Mouse (Mus musculus) limb, embryonic 11.5 days (tissue): ENCODE results near the gene Gm20908. TPM values are rescaled to one million over a fixed set of nuclear protein-coding genes. Genes with fewer than 3 reads are reported as not detected.
"Not testable (repeated sequence)": the region's sequence is repeated elsewhere in the genome, so short reads cannot be mapped to it uniquely, and the experiment has no call there.

ENCODE experiments used
- ATAC-seq: fragments of 200-750 bp; cut with Nextera tagmentation; 2 replicates; pipeline ENCODE4 v1.8.0; 2017; ENCODE audit warnings: low read depth; ENCODE audit not compliant: insufficient number of reproducible peaks, low FRiP score, low TSS enrichment
- DNase-seq: peaks from one replicate; pipeline ENCODE4 v3.0.0-alpha.2; 2015; ENCODE audit warnings: low spot score
- H3K27ac ChIP-seq: fragments of 300-500 bp; sonication (generic); replicated peaks from 2 replicates; pipeline ENCODE4 v1.5.1; 2014; ENCODE audit warnings: low read depth, mild to moderate bottlenecking, low read length
- H3K27me3 ChIP-seq: fragments of 300-500 bp; sonication (generic); 2 replicates; pipeline ENCODE4 v1.6.1; 2014; ENCODE audit warnings: mild to moderate bottlenecking, low read length, mixed read lengths; ENCODE audit not compliant: control insufficient read depth, insufficient read depth
- H3K36me3 ChIP-seq: fragments of 300-500 bp; sonication (generic); 2 replicates; pipeline ENCODE4 v1.6.1; 2014; ENCODE audit warnings: mild to moderate bottlenecking, low read length, moderate library complexity, mixed read lengths; ENCODE audit not compliant: control insufficient read depth, insufficient read depth
- H3K4me1 ChIP-seq: fragments of 300-500 bp; sonication (generic); 2 replicates; pipeline ENCODE4 v1.6.1; 2014; ENCODE audit warnings: low read length, mixed read lengths; ENCODE audit not compliant: control insufficient read depth, insufficient read depth
- H3K4me2 ChIP-seq: fragments of 300-500 bp; sonication (generic); 2 replicates; pipeline ENCODE4 v1.6.1; 2014; ENCODE audit warnings: low read depth, mild to moderate bottlenecking, moderate library complexity; ENCODE audit not compliant: severe bottlenecking
- H3K4me3 ChIP-seq: fragments of 300-500 bp; sonication (generic); 2 replicates; pipeline ENCODE4 v1.5.1; 2014; ENCODE audit warnings: low read depth, low read length
- H3K9ac ChIP-seq: fragments of 300-500 bp; sonication (generic); 2 replicates; pipeline ENCODE4 v1.6.1; 2014; ENCODE audit warnings: mild to moderate bottlenecking, low read length
- H3K9me3 ChIP-seq: fragments of 300-500 bp; sonication (generic); 2 replicates; pipeline ENCODE4 v1.6.1; 2016; ENCODE audit warnings: low read length; ENCODE audit not compliant: control insufficient read depth
- WGBS: fragments of 180-500 bp; shearing (Covaris S2); extraction: QIAGEN DNeasy Blood & Tissue Kit; methylation state at CpG from one replicate; pipeline ENCODE4 v1.1.7; 2014; 5-methylcytosine and 5-hydroxymethylcytosine counted together
- polyA plus RNA-seq: library from polyadenylated mRNA; unstranded; fragments of >200 nt; fragmentation: Nextera tagmentation; extraction: Ambion mirVana; gene quantifications from 2 replicates; pipeline ENCODE4 v1.2.1, GENCODE M21; 2014

The Gm20908 gene
- not detected in 2 replicates for polyA plus RNA-seq

- H3K4me2 ChIP-seq, H3K27me3 ChIP-seq, H3K36me3 ChIP-seq, DNase-seq, H3K9me3 ChIP-seq, H3K9ac ChIP-seq, H3K4me3 ChIP-seq, H3K27ac ChIP-seq, H3K4me1 ChIP-seq, ATAC-seq: not testable (repeated sequence)
- WGBS = no CpG with 5 or more reads among the region's 6 CpGs
These were observed at the start of gene Gm20908 for GRCm38 (mm10) chrY:64472966-64473365. Gm20908 (plus strand) TSS chrY:64473266.
